ENCODE assay signal across 8 mouse cellular contexts in the genomic region with DNA sequence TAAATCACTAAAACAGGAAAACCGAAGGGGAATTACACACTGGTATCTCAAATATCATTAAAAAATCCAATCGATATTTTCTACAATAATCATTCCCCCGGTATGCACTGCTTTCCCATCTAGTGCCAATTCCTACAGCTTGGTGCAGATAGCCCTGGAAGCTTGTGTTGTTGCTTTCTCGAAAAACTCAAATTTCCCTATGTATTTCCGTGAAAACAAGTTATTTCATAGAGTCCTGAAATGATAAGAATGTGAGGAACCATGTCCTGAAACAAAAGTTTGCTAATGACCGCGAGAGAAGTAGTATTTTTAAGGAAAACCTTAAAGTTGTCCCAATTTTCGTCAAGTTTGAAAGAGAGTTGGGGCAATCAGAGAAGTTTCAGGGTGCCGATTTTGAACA. TPM values are rescaled to one million over a fixed set of nuclear protein-coding genes. Genes with fewer than 3 reads are reported as not detected.
DNase-seq lines count a peak whose midpoint lies in the region; ATAC-seq and TF ChIP-seq lines count a peak whose summit lies in the region.

No protein-coding gene starts in this region.

- TF ChIP-seq RAD21 in CH12.LX (IDR thresholded peaks at IDR 0.05; ENCODE audit: low read depth, low read length), result no peak

- WGBS in forebrain, embryonic 15.5 days, result 22% methylated on average over 9 of the region's 9 CpGs
- 13% methylated on average over 9 of the region's 9 CpGs for WGBS in liver, embryonic 16.5 days (ENCODE audit: insufficient replicate concordance)

- no peak for ATAC-seq in forebrain, embryonic 15.5 days (replicated peaks)
- no peak for ATAC-seq in liver, embryonic 16.5 days (ENCODE audit: low read depth)

- peak overlapping the region; percentile 84 for H3K27ac ChIP-seq in gastrocnemius, adult 2 months
- H3K27ac ChIP-seq in CH12.LX (ENCODE audit: insufficient read depth, low read depth), result peak overlapping the region; percentile 52; the same call in 1 of the 2 replicates
- peak overlapping the region; percentile 97 for H3K27ac ChIP-seq in forebrain, embryonic 15.5 days (replicated peaks)
- peak overlapping the region; percentile 99 for H3K27ac ChIP-seq in liver, embryonic 16.5 days (ENCODE audit: low read length)

- no peaks in the 10 kb centered on the region for H3K79me2 ChIP-seq in CH12.LX (replicated peaks; ENCODE audit: control insufficient read depth, extremely low read depth, insufficient read depth, poor library complexity, severe bottlenecking)

- TF ChIP-seq EP300 in CH12.LX (IDR thresholded peaks at IDR 0.05; ENCODE audit: low read length), result no peak

- dilution Hi-C loops in CH12.LX (cut with MboI; ENCODE audit: extremely low pct_ligation_motif_present, extremely low pct_unique_long_range_greater_than_20kb, low sequenced_read_pairs), result no loop called here

- no peak for TF ChIP-seq POLR2A in CH12.LX (IDR thresholded peaks at IDR 0.05; ENCODE audit: low read depth, low read length)

- H3K36me3 ChIP-seq in CH12.LX (replicated peaks in 1 of 2; ENCODE audit: control insufficient read depth in 1 of 2, insufficient read depth in 1 of 2, low read length in 1 of 2), result no peaks in the 10 kb centered on the region
- no peaks in the 10 kb centered on the region for H3K36me3 ChIP-seq in forebrain, embryonic 15.5 days
- no peaks in the 10 kb centered on the region for H3K36me3 ChIP-seq in liver, embryonic 16.5 days (ENCODE audit: control insufficient read depth, insufficient read depth)

- H3K4me2 ChIP-seq in CH12.LX (ENCODE audit: insufficient read depth, low read depth, poor library complexity, severe bottlenecking), result peak overlapping the region; percentile 65
- H3K4me2 ChIP-seq in forebrain, embryonic 15.5 days (replicated peaks), result peak overlapping the region; percentile 99
- H3K4me2 ChIP-seq in liver, embryonic 16.5 days (ENCODE audit: low read depth, low read length), result peak overlapping the region; percentile 82

- intact Hi-C loops in gastrocnemius, adult 2 months (cut with DNase I), result no loop called here

- H3K27me3 ChIP-seq in CH12.LX (replicated peaks), result no peaks in the 10 kb centered on the region
- H3K27me3 ChIP-seq in forebrain, embryonic 15.5 days, result no peaks in the 10 kb centered on the region
- H3K27me3 ChIP-seq in liver, embryonic 16.5 days (ENCODE audit: control insufficient read depth, insufficient read depth, low read depth, low read length), result no peaks in the 10 kb centered on the region

- DNase-seq in gastrocnemius, adult 2 months, result no peak
- DNase-seq in gastrocnemius, postnatal 25 days, result no peak
- DNase-seq in CH12.LX (ENCODE audit: extremely low read depth), result no peak
- no peak for DNase-seq in ovary, postnatal 14 days (ENCODE audit: low spot score)
- no peak for DNase-seq in right cerebral cortex, postnatal 36 days (ENCODE audit: low spot score in 2 of 2)
- DNase-seq in adrenal gland, postnatal 25 days, result no peak

- in situ Hi-C loops in CH12.LX (cut with MboI; ENCODE audit: low pct_ligation_motif_present, low pct_unique_long_range_greater_than_20kb, low sequenced_read_pairs), result loop anchor here (25.0 kb wide), 1 partner anchor 1817 kb away; the partner anchor contains the start of gene Hist1h4j

- H3K9me3 ChIP-seq in CH12.LX (replicated peaks; ENCODE audit: low read length), result no peaks in the 10 kb centered on the region
- no peaks in the 10 kb centered on the region for H3K9me3 ChIP-seq in forebrain, embryonic 15.5 days
- H3K9me3 ChIP-seq in liver, embryonic 16.5 days (replicated peaks; ENCODE audit: control insufficient read depth, low read length), result no peaks in the 10 kb centered on the region

- H3K4me1 ChIP-seq in CH12.LX (ENCODE audit: control insufficient read depth in 1 of 2, insufficient read depth in 2 of 2), result peaks cover 4 to 28% of the 10 kb centered on the region in 2 experiments; a peak in 3 of 4 replicates
- H3K4me1 ChIP-seq in forebrain, embryonic 15.5 days, result peaks cover 37% of the 10 kb centered on the region
- H3K4me1 ChIP-seq in liver, embryonic 16.5 days (ENCODE audit: control insufficient read depth, low read depth, low read length), result peaks cover 25% of the 10 kb centered on the region

- H3K4me3 ChIP-seq in gastrocnemius, adult 2 months, result peak overlapping the region; percentile 81
- H3K4me3 ChIP-seq in CH12.LX (replicated peaks in 1 of 3; ENCODE audit: low read depth in 2 of 3, low read length in 2 of 3, poor library complexity in 1 of 3), result no peak overlapping the region
- H3K4me3 ChIP-seq in forebrain, embryonic 15.5 days, result peak overlapping the region; percentile 57
- H3K4me3 ChIP-seq in liver, embryonic 16.5 days (ENCODE audit: low read depth, low read length), result peak overlapping the region; percentile 68

- no peak for TF ChIP-seq CTCF in gastrocnemius, adult 2 months (IDR thresholded peaks at IDR 0.05)
- no peak for TF ChIP-seq CTCF in CH12.LX (conservative IDR thresholded peaks at IDR 0.05 in 1 of 2, IDR thresholded peaks at IDR 0.05 in 1 of 2; ENCODE audit: low read depth in 2 of 2, low read length in 2 of 2)

- H3K9ac ChIP-seq in CH12.LX (ENCODE audit: insufficient read depth, low read depth), result peak overlapping the region; percentile 73
- peak overlapping the region; percentile 78 for H3K9ac ChIP-seq in forebrain, embryonic 15.5 days (replicated peaks)
- H3K9ac ChIP-seq in liver, embryonic 16.5 days (ENCODE audit: low read depth, low read length), result peak overlapping the region; percentile 82

TF ChIP-seq in CH12.LX, 34 proteins besides CTCF, POLR2A, EP300 and RAD21:
- no peak for TF ChIP-seq E2F4 (IDR thresholded peaks at IDR 0.05; ENCODE audit: insufficient replicate concordance, low read depth, low read length)
- TF ChIP-seq NELFE (IDR thresholded peaks at IDR 0.05; ENCODE audit: low read depth, low read length), result no peak
- no peak for TF ChIP-seq MAX (IDR thresholded peaks at IDR 0.05; ENCODE audit: low read length)
- no peak for TF ChIP-seq MXI1 (IDR thresholded peaks at IDR 0.05; ENCODE audit: low read depth, low read length)
- TF ChIP-seq ZC3H11A (IDR thresholded peaks at IDR 0.05; ENCODE audit: low read depth, low read length), result no peak
- TF ChIP-seq USF1 (IDR thresholded peaks at IDR 0.05; ENCODE audit: low read depth, low read length), result no peak
- no peak for TF ChIP-seq ZMIZ1 (IDR thresholded peaks at IDR 0.05; ENCODE audit: low read depth, low read length)

RNA-seq across cellular contexts. Expression of gene Hist1h1d, which starts 1.3 kb away (rescaled TPM):
- total RNA-seq in gastrocnemius, adult 2 months (2021), result under 1 TPM; 0.56 to 0.81 TPM
- 1 to 10 TPM; 1.2 to 2.3 TPM for total RNA-seq in gastrocnemius, postnatal 25 days (2021)
- total RNA-seq in CH12.LX (2012; rRNA removed) (112 and 132 TPM in 2 replicates), CH12.LX (2014; rRNA removed) (1.8 and 2.3 TPM in 2 replicates)
- polyA plus RNA-seq in CH12.LX (2012; ENCODE audit: insufficient read length, low read depth), result 0.11 and 0.14 TPM in 2 replicates
- polyA plus RNA-seq in forebrain, embryonic 15.5 days (2015; fragmentation: Nextera tagmentation; extraction: Ambion mirVana), result 0.23 and 0.25 TPM in 2 replicates
- polyA plus RNA-seq in liver, embryonic 16.5 days (2015; fragmentation: Nextera tagmentation; extraction: Ambion mirVana), result 1.2 and 1.4 TPM in 2 replicates
- 9.5 TPM in 2 replicates for total RNA-seq in adrenal gland, postnatal 25 days (2021)

RNA-seq across cellular contexts. Expression of gene Hist1h4f, which starts 2.9 kb away (rescaled TPM):
- total RNA-seq in gastrocnemius, adult 2 months (2021), result 1 to 10 TPM; 7.8 to 8.7 TPM
- total RNA-seq in gastrocnemius, postnatal 25 days (2021), result 10 to 100 TPM; 15.2 to 26.3 TPM
- total RNA-seq in CH12.LX (2012; rRNA removed) (4,390 and 4,902 TPM in 2 replicates), CH12.LX (2014; rRNA removed) (17.8 and 27.1 TPM in 2 replicates)
- polyA plus RNA-seq in CH12.LX (2012; ENCODE audit: insufficient read length, low read depth), result 4.0 and 9.0 TPM in 2 replicates
- 0.70 and 0.73 TPM in 2 replicates for polyA plus RNA-seq in forebrain, embryonic 15.5 days (2015; fragmentation: Nextera tagmentation; extraction: Ambion mirVana)
- 2.4 and 2.9 TPM in 2 replicates for polyA plus RNA-seq in liver, embryonic 16.5 days (2015; fragmentation: Nextera tagmentation; extraction: Ambion mirVana)
- total RNA-seq in adrenal gland, postnatal 25 days (2021), result 127 and 189 TPM in 2 replicates

RNA-seq across cellular contexts. Expression of gene Hist1h3e, which starts 7.8 kb away (rescaled TPM):
- 10 to 100 TPM in 1 of 2 experiments, 1 to 10 TPM in 1; 8.3 to 12.9 TPM for total RNA-seq in gastrocnemius, adult 2 months (2021)
- total RNA-seq in gastrocnemius, postnatal 25 days (2021), result 10 to 100 TPM; 11.7 to 13.0 TPM
- 1,307 and 1,484 TPM in 2 replicates for total RNA-seq in CH12.LX (2012; rRNA removed)
- total RNA-seq in CH12.LX (2014; rRNA removed), result 20.6 and 24.2 TPM in 2 replicates
- 2.2 and 3.1 TPM in 2 replicates for polyA plus RNA-seq in CH12.LX (2012; ENCODE audit: insufficient read length, low read depth)
- polyA plus RNA-seq in forebrain, embryonic 15.5 days (2015; fragmentation: Nextera tagmentation; extraction: Ambion mirVana), result 2.6 and 2.7 TPM in 2 replicates
- 3.4 and 4.2 TPM in 2 replicates for polyA plus RNA-seq in liver, embryonic 16.5 days (2015; fragmentation: Nextera tagmentation; extraction: Ambion mirVana)
- total RNA-seq in adrenal gland, postnatal 25 days (2021), result 66.8 and 86.4 TPM in 2 replicates

RNA-seq across cellular contexts. Expression of gene Hist1h3f, which starts 10.5 kb away (rescaled TPM):
- 1 to 10 TPM; 2.9 to 4.0 TPM for total RNA-seq in gastrocnemius, adult 2 months (2021)
- total RNA-seq in gastrocnemius, postnatal 25 days (2021), result 1 to 10 TPM; 5.0 to 6.6 TPM
- 553 and 608 TPM in 2 replicates for total RNA-seq in CH12.LX (2012; rRNA removed)
- total RNA-seq in CH12.LX (2014; rRNA removed), result 5.1 and 8.0 TPM in 2 replicates
- 0.23 and 0.30 TPM in 2 replicates for polyA plus RNA-seq in CH12.LX (2012; ENCODE audit: insufficient read length, low read depth)
- 0.46 and 0.94 TPM in 2 replicates for polyA plus RNA-seq in forebrain, embryonic 15.5 days (2015; fragmentation: Nextera tagmentation; extraction: Ambion mirVana)
- 1.2 and 1.4 TPM in 2 replicates for polyA plus RNA-seq in liver, embryonic 16.5 days (2015; fragmentation: Nextera tagmentation; extraction: Ambion mirVana)
- 33.9 and 36.7 TPM in 2 replicates for total RNA-seq in adrenal gland, postnatal 25 days (2021)

RNA-seq across cellular contexts. Expression of gene Hist1h2bh, which starts 11.2 kb away (rescaled TPM):
- 1 to 10 TPM in 1 of 2 experiments, under 1 TPM in 1; 0.94 to 1.0 TPM for total RNA-seq in gastrocnemius, adult 2 months (2021)
- 1 to 10 TPM in 1 of 2 experiments, under 1 TPM in 1; 0.90 to 1.7 TPM for total RNA-seq in gastrocnemius, postnatal 25 days (2021)
- total RNA-seq in CH12.LX (2012; rRNA removed), result 261 and 290 TPM in 2 replicates
- 5.7 and 8.0 TPM in 2 replicates for total RNA-seq in CH12.LX (2014; rRNA removed)
- polyA plus RNA-seq in CH12.LX (2012; ENCODE audit: insufficient read length, low read depth), result 0.56 and 0.77 TPM in 2 replicates
- polyA plus RNA-seq in forebrain, embryonic 15.5 days (2015; fragmentation: Nextera tagmentation; extraction: Ambion mirVana), result 0.37 and 0.59 TPM in 2 replicates
- polyA plus RNA-seq in liver, embryonic 16.5 days (2015; fragmentation: Nextera tagmentation; extraction: Ambion mirVana), result 1.1 and 1.8 TPM in 2 replicates
- 6.6 and 6.8 TPM in 2 replicates for total RNA-seq in adrenal gland, postnatal 25 days (2021)

Comparison
In these comparisons a context has a peak if more than half of its experiments do, and no peak if none do; other contexts are left out.
1. H3K4me3 ChIP-seq: peak in gastrocnemius, adult 2 months (single experiment), forebrain, embryonic 15.5 days (single experiment) and liver, embryonic 16.5 days (single experiment); none in CH12.LX (0 of 3).
2. Peak in every context shown above with its lines, with median percentiles within 50 percentile points of each other: H3K27ac ChIP-seq, H3K4me2 ChIP-seq and H3K9ac ChIP-seq.